Mouse (Mus musculus) CH12.LX (cell line): ENCODE measurements around the gene Fgfr2. TPM values are rescaled to one million over a fixed set of nuclear protein-coding genes. Genes with fewer than 3 reads are reported as not detected.
A peak's percentile ranks its signal among the peaks of the same experiment; 100 is the strongest.

ENCODE experiments used
- DNase-seq: peaks from one replicate; pipeline ENCODE4 v3.0.0-alpha.2; 2013; ENCODE audit errors: extremely low read depth
- H3K27ac ChIP-seq: 2 replicates; pipeline ENCODE4 v1.5.1; 2012; ENCODE audit warnings: low read depth, mild to moderate bottlenecking, control low read depth, moderate library complexity; ENCODE audit not compliant: insufficient read depth
- H3K27me3 ChIP-seq: replicated peaks from 2 replicates; pipeline ENCODE3; 2012; ENCODE audit warnings: inconsistent platforms
- H3K36me3 ChIP-seq, 2 experiments: replicated peaks in 1 of 2; 2 replicates each; pipeline versions ENCODE3 to v1.6.1; 2012; ENCODE audit warnings: inconsistent platforms in 1 of 2, low read length in 1 of 2, mild to moderate bottlenecking in 1 of 2, mixed read lengths in 1 of 2, moderate library complexity in 1 of 2; ENCODE audit not compliant: control insufficient read depth in 1 of 2, insufficient read depth in 1 of 2
- H3K4me1 ChIP-seq, 2 experiments: 2 replicates each; pipeline ENCODE4 v1.6.1; 2012; ENCODE audit warnings: inconsistent platforms in 1 of 2, moderate library complexity in 1 of 2; ENCODE audit not compliant: insufficient read depth in 2 of 2, control insufficient read depth in 1 of 2
- H3K4me2 ChIP-seq: 2 replicates; pipeline ENCODE4 v1.6.1; 2012; ENCODE audit warnings: low read depth, mild to moderate bottlenecking, control low read depth; ENCODE audit not compliant: poor library complexity, insufficient read depth, severe bottlenecking
- H3K4me3 ChIP-seq, 3 experiments: fragments of 150-350 bp in 1 of 3; sonication (generic) in 1 of 3; replicated peaks in 1 of 3; 2 replicates each; pipeline versions ENCODE3 to v1.5.1; 2011 to 2012; ENCODE audit warnings: low read depth in 2 of 3, low read length in 2 of 3, mild to moderate bottlenecking in 2 of 3, moderate library complexity in 2 of 3, control low read depth in 1 of 3, improper control_type of control experiment in 1 of 3, inconsistent platforms in 1 of 3, mixed read lengths in 1 of 3; ENCODE audit not compliant: poor library complexity in 1 of 3
- H3K79me2 ChIP-seq: replicated peaks from 2 replicates; pipeline ENCODE4 v1.6.1; 2012; ENCODE audit warnings: mild to moderate bottlenecking, moderate library complexity; ENCODE audit not compliant: control insufficient read depth, poor library complexity, insufficient read depth, severe bottlenecking; ENCODE audit errors: extremely low read depth
- H3K9ac ChIP-seq: 2 replicates; pipeline ENCODE4 v1.6.1; 2012; ENCODE audit warnings: low read depth, mild to moderate bottlenecking, control low read depth, moderate library complexity; ENCODE audit not compliant: insufficient read depth
- H3K9me3 ChIP-seq: replicated peaks from 2 replicates; pipeline ENCODE3; 2012; ENCODE audit warnings: low read length, inconsistent platforms, mixed read lengths
- CHD1 ChIP-seq: IDR thresholded peaks from 2 replicates; pipeline ENCODE4 v1.6.1; 2012; ENCODE audit warnings: low read depth, low read length, improper control_type of control experiment, inconsistent platforms
- CHD2 ChIP-seq: IDR thresholded peaks from 2 replicates; pipeline ENCODE4 v1.6.1; 2011; ENCODE audit warnings: low read length, improper control_type of control experiment
- CTCF ChIP-seq, 2 experiments: IDR thresholded peaks in 1 of 2; conservative IDR thresholded peaks in 1 of 2; 2 replicates each; pipeline ENCODE4 v1.5.1; 2011 to 2012; ENCODE audit warnings: low read depth in 2 of 2, low read length in 2 of 2, improper control_type of control experiment in 1 of 2, inconsistent platforms in 1 of 2, mild to moderate bottlenecking in 1 of 2, moderate library complexity in 1 of 2
- ELF1 ChIP-seq: IDR thresholded peaks from 2 replicates; pipeline ENCODE4 v1.6.1; 2014; ENCODE audit warnings: low read depth, mild to moderate bottlenecking, inconsistent platforms, low read length, improper control_type of control experiment
- ETS1 ChIP-seq: conservative IDR thresholded peaks from 2 replicates; pipeline ENCODE4 v1.6.1; 2012; ENCODE audit warnings: low read depth, mild to moderate bottlenecking, inconsistent platforms, low read length, improper control_type of control experiment, moderate library complexity
- IRF4 ChIP-seq: IDR thresholded peaks from 2 replicates; pipeline ENCODE4 v1.6.1; 2014; ENCODE audit warnings: low read depth, mild to moderate bottlenecking, inconsistent platforms, low read length, improper control_type of control experiment
- JUN ChIP-seq: IDR thresholded peaks from 2 replicates; pipeline ENCODE4 v1.6.1; 2011; ENCODE audit warnings: low read depth, mild to moderate bottlenecking, low read length, improper control_type of control experiment, moderate library complexity; ENCODE audit not compliant: insufficient read depth
- JUND ChIP-seq: conservative IDR thresholded peaks from 2 replicates; pipeline ENCODE4 v1.6.1; 2011; ENCODE audit warnings: low read depth, low read length, improper control_type of control experiment
- MAZ ChIP-seq: IDR thresholded peaks from 2 replicates; pipeline ENCODE4 v1.6.1; 2012; ENCODE audit warnings: low read depth, mild to moderate bottlenecking, inconsistent platforms, low read length, improper control_type of control experiment, moderate library complexity
- MEF2A ChIP-seq: IDR thresholded peaks from 2 replicates; pipeline ENCODE4 v1.6.1; 2014; ENCODE audit warnings: low read depth, mild to moderate bottlenecking, inconsistent platforms, low read length, improper control_type of control experiment, borderline replicate concordance
- MXI1 ChIP-seq: IDR thresholded peaks from 2 replicates; pipeline ENCODE4 v1.6.1; 2011; ENCODE audit warnings: mild to moderate bottlenecking, low read depth, low read length, improper control_type of control experiment
- MYC ChIP-seq: IDR thresholded peaks from 2 replicates; pipeline ENCODE4 v1.6.1; 2011; ENCODE audit warnings: low read depth, mild to moderate bottlenecking, improper control_type of control experiment, low read length
- NRF1 ChIP-seq: IDR thresholded peaks from 2 replicates; pipeline ENCODE4 v1.6.1; 2014; ENCODE audit warnings: low read depth, mild to moderate bottlenecking, inconsistent platforms, low read length, improper control_type of control experiment, moderate library complexity
- PAX5 ChIP-seq: IDR thresholded peaks from 2 replicates; pipeline ENCODE4 v1.6.1; 2012; ENCODE audit warnings: low read length, inconsistent platforms, mixed read lengths
- RAD21 ChIP-seq: IDR thresholded peaks from 2 replicates; pipeline ENCODE4 v1.6.1; 2011; ENCODE audit warnings: low read depth, mild to moderate bottlenecking, low read length, improper control_type of control experiment, moderate library complexity
- SMC3 ChIP-seq: IDR thresholded peaks from 2 replicates; pipeline ENCODE4 v1.6.1; 2011; ENCODE audit warnings: low read depth, low read length, improper control_type of control experiment
- TBP ChIP-seq: conservative IDR thresholded peaks from 2 replicates; pipeline ENCODE4 v1.6.1; 2011; ENCODE audit warnings: low read depth, low read length, improper control_type of control experiment
- TCF12 ChIP-seq: IDR thresholded peaks from 2 replicates; pipeline ENCODE4 v1.6.1; 2014; ENCODE audit warnings: low read depth, mild to moderate bottlenecking, inconsistent platforms, low read length, improper control_type of control experiment
- USF1 ChIP-seq: IDR thresholded peaks from 2 replicates; pipeline ENCODE4 v1.6.1; 2014; ENCODE audit warnings: low read depth, mild to moderate bottlenecking, inconsistent platforms, low read length, improper control_type of control experiment
- USF2 ChIP-seq: conservative IDR thresholded peaks from 2 replicates; pipeline ENCODE4 v1.6.1; 2011; ENCODE audit warnings: low read depth, low read length, improper control_type of control experiment
- ZC3H11A ChIP-seq: IDR thresholded peaks from 2 replicates; pipeline ENCODE4 v1.6.1; 2012; ENCODE audit warnings: low read depth, mild to moderate bottlenecking, inconsistent platforms, low read length, improper control_type of control experiment
- ZNF384 ChIP-seq: IDR thresholded peaks from 2 replicates; pipeline ENCODE4 v1.6.1; 2012; ENCODE audit warnings: low read depth, low read length, improper control_type of control experiment, inconsistent platforms
- dilution Hi-C: fragments of 300-500 bp; cut with MboI; formaldehyde crosslinking; loops from 2 replicates; pipeline ENCODE4 v1.14.3; 2020; ENCODE audit warnings: low sequenced_read_pairs; ENCODE audit not compliant: extremely low pct_unique_long_range_greater_than_20kb, extremely low pct_ligation_motif_present
- in situ Hi-C: fragments of 300-500 bp; cut with MboI; formaldehyde crosslinking; loops from 3 replicates; pipeline ENCODE4 v1.14.3; 2019; ENCODE audit warnings: low sequenced_read_pairs, low pct_ligation_motif_present, low pct_unique_long_range_greater_than_20kb, mixed read lengths
- polyA plus RNA-seq: library from polyadenylated mRNA; unstranded; fragments of >175 nt; gene quantifications from 2 replicates; pipeline ENCODE4 v1.2.1, GENCODE M21; 2012; ENCODE audit warnings: low read depth; ENCODE audit not compliant: insufficient read length
- total RNA-seq, 2 experiments: library from RNA; depleted of rRNA; stranded (reverse); fragments of 300-350 nt in 1 of 2; fragments of >200 nt in 1 of 2; gene quantifications; 2 replicates each; pipeline ENCODE4 v1.2.3; 2012 to 2014

Fgfr2 gene
- total and polyA plus RNA-seq, 3 experiments, result not detected

GRCm38 (mm10) chr7:130773171-130773830, 2349.8 kb downstream of the Fgfr2 start:
- dilution Hi-C loops, result no loop called here
- Histone ChIP-seq H3K36me3 (no peaks in the 10 kb centered on the region), H3K27ac (no peak overlapping the region), H3K27me3 (peaks cover 37% of the 10 kb centered on the region), H3K79me2 (no peaks in the 10 kb centered on the region), H3K9ac (no peak overlapping the region), H3K9me3 (no peaks in the 10 kb centered on the region), H3K4me2 (no peak overlapping the region), H3K4me1 (peaks cover 3 to 9% of the 10 kb centered on the region in 2 experiments; a peak in 2 of 4 replicates), H3K4me3 (no peak overlapping the region)
- TF ChIP-seq USF2, result no peak
- no peak for TF ChIP-seq MXI1
- TF ChIP-seq MYC, result no peak
- TF ChIP-seq MEF2A, result 0 out of 2 replicates have a peak, but pooled peaks have one; percentile 40
- TF ChIP-seq CTCF (conservative IDR thresholded peaks at IDR 0.05 in 1 of 2, IDR thresholded peaks at IDR 0.05 in 1 of 2; ENCODE audit: low read depth in 2 of 2, low read length in 2 of 2), result peak; percentile 69 to 84
- TF ChIP-seq ELF1, result no peak
- TF ChIP-seq USF1, result no peak
- TF ChIP-seq CHD1, result no peak
- TF ChIP-seq ZNF384, result no peak
- TF ChIP-seq ZC3H11A, result 0 out of 2 replicates have a peak, but pooled peaks have one; percentile 33
- TF ChIP-seq CHD2, result no peak
- TF ChIP-seq ETS1, result no peak
- TF ChIP-seq MAZ, result no peak
- TF ChIP-seq SMC3, result peak; percentile 79
- TF ChIP-seq TBP, result no peak
- no peak for TF ChIP-seq TCF12
- TF ChIP-seq JUND, result no peak
- TF ChIP-seq RAD21, result peak; percentile 75
- no peak for TF ChIP-seq PAX5
- no peak for TF ChIP-seq NRF1
- TF ChIP-seq IRF4, result no peak
- no peak for TF ChIP-seq JUN
- in situ Hi-C loops, result loop anchor here (5.0 kb wide), 1 partner anchor 139 kb away; no protein-coding TSS in a partner anchor
- peak; percentile 52 for DNase-seq
